Mouse (Mus musculus): Measurements from ENCODE around the gene Ipo11. TPM values are rescaled to one million over a fixed set of nuclear protein-coding genes. Genes with fewer than 3 reads are reported as not detected.

Ipo11 gene
- polyA plus RNA-seq, 1 experiment from 2014 or later: 51.4 TPM

GRCm38 (mm10) chr13:106820149-106820548, 116.6 kb downstream of the Ipo11 start:
- Histone ChIP-seq H3K4me2 (ENCODE audit: low read depth, low read length) (no peak overlapping the region), H3K27ac (replicated peaks; ENCODE audit: low read depth, low read length) (no peak overlapping the region), H3K9me3 (ENCODE audit: control insufficient read depth, low read length) (no peaks in the 10 kb centered on the region), H3K4me3 (ENCODE audit: low read depth, low read length) (no peak overlapping the region), H3K27me3 (replicated peaks; ENCODE audit: control insufficient read depth, insufficient read depth, low read length) (no peaks in the 10 kb centered on the region), H3K36me3 (ENCODE audit: control insufficient read depth, insufficient read depth, low read length) (no peaks in the 10 kb centered on the region), H3K9ac (ENCODE audit: low read depth, low read length) (no peak overlapping the region), H3K4me1 (ENCODE audit: control insufficient read depth, insufficient read depth, low read length) (no peaks in the 10 kb centered on the region)
- ATAC-seq (ENCODE audit: low read depth): no peak
- DNase-seq (ENCODE audit: low spot score): peak; percentile 34
- 81% methylated on average over 2 of the region's 2 CpGs for WGBS

GRCm38 (mm10) chr13:106819749-106820148, 117.0 kb downstream of the Ipo11 start:
- Histone ChIP-seq H3K4me1 (ENCODE audit: control insufficient read depth, insufficient read depth, low read length) (no peaks in the 10 kb centered on the region), H3K4me2 (ENCODE audit: low read depth, low read length) (no peak overlapping the region), H3K36me3 (ENCODE audit: control insufficient read depth, insufficient read depth, low read length) (no peaks in the 10 kb centered on the region), H3K9me3 (ENCODE audit: control insufficient read depth, low read length) (no peaks in the 10 kb centered on the region), H3K4me3 (ENCODE audit: low read depth, low read length) (no peak overlapping the region), H3K27ac (replicated peaks; ENCODE audit: low read depth, low read length) (no peak overlapping the region), H3K9ac (ENCODE audit: low read depth, low read length) (no peak overlapping the region), H3K27me3 (replicated peaks; ENCODE audit: control insufficient read depth, insufficient read depth, low read length) (no peaks in the 10 kb centered on the region)
- peak; percentile 33; the same call in 1 of the 2 replicates for ATAC-seq (ENCODE audit: low read depth)
- 75% methylated on average over 4 of the region's 4 CpGs for WGBS
- peak; percentile 45 for DNase-seq (ENCODE audit: low spot score)

- peaks cover 1% of the 10 kb centered on the region; the same call in 1 of the 2 replicates for H3K36me3 ChIP-seq (ENCODE audit: control insufficient read depth, insufficient read depth, low read length)
- H3K4me3 ChIP-seq (ENCODE audit: low read depth, low read length): no peak overlapping the region
- no peak for ATAC-seq (ENCODE audit: low read depth)
- DNase-seq (ENCODE audit: low spot score): no peak
- no peaks in the 10 kb centered on the region for H3K9me3 ChIP-seq (ENCODE audit: control insufficient read depth, low read length)
- no peak overlapping the region for H3K9ac ChIP-seq (ENCODE audit: low read depth, low read length)
- no peaks in the 10 kb centered on the region for H3K4me1 ChIP-seq (ENCODE audit: control insufficient read depth, insufficient read depth, low read length)
- no peak overlapping the region for H3K27ac ChIP-seq (replicated peaks; ENCODE audit: low read depth, low read length)
- no peak overlapping the region for H3K4me2 ChIP-seq (ENCODE audit: low read depth, low read length)
- H3K27me3 ChIP-seq (replicated peaks; ENCODE audit: control insufficient read depth, insufficient read depth, low read length): no peaks in the 10 kb centered on the region
- WGBS: 89% methylated on average over 5 of the region's 5 CpGs
Measured at GRCm38 (mm10) chr13:106817066-106817465, 119.7 kb downstream of the Ipo11 start.

GRCm38 (mm10) chr13:106813519-106813918, 123.2 kb downstream of the Ipo11 start:
- 87% methylated on average over 4 of the region's 4 CpGs for WGBS
- no peak overlapping the region for H3K4me3 ChIP-seq (ENCODE audit: low read depth, low read length)

GRCm38 (mm10) chr13:106813087-106813486, 123.7 kb downstream of the Ipo11 start:
- Histone ChIP-seq H3K4me1 (ENCODE audit: control insufficient read depth, insufficient read depth, low read length) (no peaks in the 10 kb centered on the region), H3K4me3 (ENCODE audit: low read depth, low read length) (no peak overlapping the region), H3K36me3 (ENCODE audit: control insufficient read depth, insufficient read depth, low read length) (peaks cover 24% of the 10 kb centered on the region), H3K9me3 (ENCODE audit: control insufficient read depth, low read length) (no peaks in the 10 kb centered on the region), H3K27me3 (replicated peaks; ENCODE audit: control insufficient read depth, insufficient read depth, low read length) (no peaks in the 10 kb centered on the region), H3K9ac (ENCODE audit: low read depth, low read length) (no peak overlapping the region), H3K27ac (replicated peaks; ENCODE audit: low read depth, low read length) (no peak overlapping the region), H3K4me2 (ENCODE audit: low read depth, low read length) (no peak overlapping the region)
- ATAC-seq (ENCODE audit: low read depth): no peak
- 87% methylated on average over 9 of the region's 9 CpGs for WGBS
- DNase-seq (ENCODE audit: low spot score): no peak

More at GRCm38 (mm10) chr13:106813519-106813918, 123.2 kb downstream of the Ipo11 start:
- no peaks in the 10 kb centered on the region for H3K4me1 ChIP-seq (ENCODE audit: control insufficient read depth, insufficient read depth, low read length)
- H3K9me3 ChIP-seq (ENCODE audit: control insufficient read depth, low read length): no peaks in the 10 kb centered on the region
- H3K4me2 ChIP-seq (ENCODE audit: low read depth, low read length): no peak overlapping the region
- no peaks in the 10 kb centered on the region for H3K27me3 ChIP-seq (replicated peaks; ENCODE audit: control insufficient read depth, insufficient read depth, low read length)
- H3K27ac ChIP-seq (replicated peaks; ENCODE audit: low read depth, low read length): no peak overlapping the region; the same call in 1 of the 2 replicates
- H3K36me3 ChIP-seq (ENCODE audit: control insufficient read depth, insufficient read depth, low read length): peaks cover 24% of the 10 kb centered on the region
- no peak overlapping the region for H3K9ac ChIP-seq (ENCODE audit: low read depth, low read length)
- ATAC-seq (ENCODE audit: low read depth) (no peak), DNase-seq (ENCODE audit: low spot score) (no peak)

GRCm38 (mm10) chr13:106810156-106810555, 126.6 kb downstream of the Ipo11 start:
- Histone ChIP-seq H3K4me1 (ENCODE audit: control insufficient read depth, insufficient read depth, low read length) (no peaks in the 10 kb centered on the region), H3K36me3 (ENCODE audit: control insufficient read depth, insufficient read depth, low read length) (peaks cover 24% of the 10 kb centered on the region), H3K4me3 (ENCODE audit: low read depth, low read length) (no peak overlapping the region), H3K9ac (ENCODE audit: low read depth, low read length) (no peak overlapping the region), H3K27ac (replicated peaks; ENCODE audit: low read depth, low read length) (no peak overlapping the region), H3K27me3 (replicated peaks; ENCODE audit: control insufficient read depth, insufficient read depth, low read length) (no peaks in the 10 kb centered on the region), H3K4me2 (ENCODE audit: low read depth, low read length) (no peak overlapping the region), H3K9me3 (ENCODE audit: control insufficient read depth, low read length) (no peaks in the 10 kb centered on the region)
- 88% methylated on average over 7 of the region's 7 CpGs for WGBS
- ATAC-seq (ENCODE audit: low read depth): no peak
- no peak for DNase-seq (ENCODE audit: low spot score)

GRCm38 (mm10) chr13:106808821-106809220, 127.9 kb downstream of the Ipo11 start:
- Histone ChIP-seq H3K36me3 (ENCODE audit: control insufficient read depth, insufficient read depth, low read length) (peaks cover 24% of the 10 kb centered on the region), H3K9ac (ENCODE audit: low read depth, low read length) (no peak overlapping the region), H3K4me3 (ENCODE audit: low read depth, low read length) (no peak overlapping the region), H3K27ac (replicated peaks; ENCODE audit: low read depth, low read length) (no peak overlapping the region), H3K4me1 (ENCODE audit: control insufficient read depth, insufficient read depth, low read length) (no peaks in the 10 kb centered on the region), H3K4me2 (ENCODE audit: low read depth, low read length) (no peak overlapping the region), H3K9me3 (ENCODE audit: control insufficient read depth, low read length) (no peaks in the 10 kb centered on the region), H3K27me3 (replicated peaks; ENCODE audit: control insufficient read depth, insufficient read depth, low read length) (no peaks in the 10 kb centered on the region)
- ATAC-seq (ENCODE audit: low read depth) (no peak), DNase-seq (ENCODE audit: low spot score) (no peak)
- WGBS: 87% methylated on average over 6 of the region's 6 CpGs

GRCm38 (mm10) chr13:106808315-106808714, 128.4 kb downstream of the Ipo11 start:
- Histone ChIP-seq H3K9ac (ENCODE audit: low read depth, low read length) (no peak overlapping the region), H3K4me1 (ENCODE audit: control insufficient read depth, insufficient read depth, low read length) (no peaks in the 10 kb centered on the region), H3K4me2 (ENCODE audit: low read depth, low read length) (no peak overlapping the region), H3K27ac (replicated peaks; ENCODE audit: low read depth, low read length) (no peak overlapping the region), H3K9me3 (ENCODE audit: control insufficient read depth, low read length) (no peaks in the 10 kb centered on the region), H3K4me3 (ENCODE audit: low read depth, low read length) (no peak overlapping the region), H3K36me3 (ENCODE audit: control insufficient read depth, insufficient read depth, low read length) (peaks cover 28% of the 10 kb centered on the region), H3K27me3 (replicated peaks; ENCODE audit: control insufficient read depth, insufficient read depth, low read length) (no peaks in the 10 kb centered on the region)
- DNase-seq (ENCODE audit: low spot score) (no peak), ATAC-seq (ENCODE audit: low read depth) (no peak)
- 92% methylated on average over 2 of the region's 2 CpGs for WGBS

- no peak for ATAC-seq (ENCODE audit: low read depth)
- no peaks in the 10 kb centered on the region for H3K9me3 ChIP-seq (ENCODE audit: control insufficient read depth, low read length)
Measured at GRCm38 (mm10) chr13:106807303-106807702, 129.5 kb downstream of the Ipo11 start.

More at GRCm38 (mm10) chr13:106807303-106807702, 129.5 kb downstream of the Ipo11 start:
- H3K27ac ChIP-seq (replicated peaks; ENCODE audit: low read depth, low read length): no peak overlapping the region
- no peak overlapping the region for H3K4me3 ChIP-seq (ENCODE audit: low read depth, low read length)
- peaks cover 28% of the 10 kb centered on the region for H3K36me3 ChIP-seq (ENCODE audit: control insufficient read depth, insufficient read depth, low read length)
- H3K4me1 ChIP-seq (ENCODE audit: control insufficient read depth, insufficient read depth, low read length): no peaks in the 10 kb centered on the region
- DNase-seq (ENCODE audit: low spot score): no peak
- no peak overlapping the region for H3K4me2 ChIP-seq (ENCODE audit: low read depth, low read length)
- H3K9ac ChIP-seq (ENCODE audit: low read depth, low read length): no peak overlapping the region
- no peaks in the 10 kb centered on the region for H3K27me3 ChIP-seq (replicated peaks; ENCODE audit: control insufficient read depth, insufficient read depth, low read length)
- WGBS: 81% methylated on average over 5 of the region's 5 CpGs

Data from embryonic facial prominence, embryonic 14.5 days (tissue).